Mouse (Mus musculus): ENCODE measurements around the gene Arsb.

GRCm38 (mm10) chr13:93849751-93850355 is 78.4 kb downstream of the Arsb start:
- no peak for TF ChIP-seq EP300 (IDR thresholded peaks at IDR 0.05; ENCODE audit: insufficient read depth, low read depth, low read length)
- TF ChIP-seq CTCF (IDR thresholded peaks at IDR 0.05): no peak
- no peak for TF ChIP-seq POLR2A (IDR thresholded peaks at IDR 0.05; ENCODE audit: insufficient read depth, low read depth, low read length)

All from heart, adult 2 months (tissue).